Mouse (Mus musculus) limb, embryonic 15.5 days (tissue): Measurements from ENCODE around the gene Il6st. TPM values are rescaled to one million over a fixed set of nuclear protein-coding genes. Genes with fewer than 3 reads are reported as not detected.

Source experiments
- ATAC-seq: fragments of 200-750 bp; cut with Nextera tagmentation; 2 replicates; pipeline ENCODE4 v1.8.0; 2017; ENCODE audit warnings: low read depth, moderate TSS enrichment; ENCODE audit not compliant: insufficient number of reproducible peaks, low FRiP score, low TSS enrichment
- H3K27ac ChIP-seq: fragments of 300-500 bp; sonication (generic); 2 replicates; pipeline ENCODE4 v1.5.1; 2015; ENCODE audit warnings: moderate library complexity, mild to moderate bottlenecking, inconsistent platforms
- H3K27me3 ChIP-seq: fragments of 300-500 bp; sonication (generic); 2 replicates; pipeline ENCODE4 v1.6.1; 2015; ENCODE audit warnings: inconsistent platforms
- H3K36me3 ChIP-seq: fragments of 300-500 bp; sonication (generic); 2 replicates; pipeline ENCODE4 v1.6.1; 2015; ENCODE audit warnings: inconsistent platforms
- H3K4me1 ChIP-seq: fragments of 300-500 bp; sonication (generic); 2 replicates; pipeline ENCODE4 v1.6.1; 2015; ENCODE audit warnings: inconsistent platforms
- H3K4me2 ChIP-seq: fragments of 300-500 bp; sonication (generic); 2 replicates; pipeline ENCODE4 v1.6.1; 2015; ENCODE audit warnings: mild to moderate bottlenecking, inconsistent platforms
- H3K4me3 ChIP-seq: fragments of 300-500 bp; sonication (generic); 2 replicates; pipeline ENCODE4 v1.5.1; 2015; ENCODE audit warnings: mild to moderate bottlenecking, inconsistent platforms
- H3K9ac ChIP-seq: fragments of 300-500 bp; sonication (generic); 2 replicates; pipeline ENCODE4 v1.6.1; 2015; ENCODE audit warnings: inconsistent platforms
- H3K9me3 ChIP-seq: fragments of 300-500 bp; sonication (generic); 2 replicates; pipeline ENCODE4 v1.6.1; 2016; ENCODE audit warnings: inconsistent platforms
- WGBS: fragments of 180-500 bp; shearing (Covaris S2); methylation state at CpG from one replicate; pipeline ENCODE4 v1.1.7; 2015; 5-methylcytosine and 5-hydroxymethylcytosine counted together
- polyA plus RNA-seq: library from polyadenylated mRNA; unstranded; fragments of >200 nt; fragmentation: Nextera tagmentation; extraction: Ambion mirVana; gene quantifications from 2 replicates; pipeline ENCODE4 v1.2.1, GENCODE M21; 2015

The Il6st gene
- polyA plus RNA-seq, 1 experiment from 2014 or later, result 40.2 TPM

- no peaks in the 10 kb centered on the region for H3K27me3 ChIP-seq
- H3K9ac ChIP-seq, result no peak overlapping the region
- H3K36me3 ChIP-seq, result peaks cover 64% of the 10 kb centered on the region
- 63% methylated on average over 14 of the region's 14 CpGs for WGBS
- no peaks in the 10 kb centered on the region for H3K4me1 ChIP-seq
- H3K4me2 ChIP-seq, result no peak overlapping the region
- H3K4me3 ChIP-seq, result no peak overlapping the region
- no peaks in the 10 kb centered on the region for H3K9me3 ChIP-seq
- no peak overlapping the region for H3K27ac ChIP-seq
- ATAC-seq, result no peak
Measured at GRCm38 (mm10) chr13:112491636-112492284, 27.9 kb downstream of the Il6st start.

- 80% methylated on average over 1 of the region's 1 CpGs for WGBS
- no peak overlapping the region for H3K4me2 ChIP-seq
- no peaks in the 10 kb centered on the region for H3K9me3 ChIP-seq
- peaks cover 64% of the 10 kb centered on the region for H3K36me3 ChIP-seq
- H3K27ac ChIP-seq, result no peak overlapping the region
- no peaks in the 10 kb centered on the region for H3K27me3 ChIP-seq
- no peak overlapping the region for H3K4me3 ChIP-seq
- H3K4me1 ChIP-seq, result no peaks in the 10 kb centered on the region
- no peak for ATAC-seq
- no peak overlapping the region for H3K9ac ChIP-seq
Measured at GRCm38 (mm10) chr13:112492285-112492678, 28.4 kb downstream of the Il6st start.

DNA sequence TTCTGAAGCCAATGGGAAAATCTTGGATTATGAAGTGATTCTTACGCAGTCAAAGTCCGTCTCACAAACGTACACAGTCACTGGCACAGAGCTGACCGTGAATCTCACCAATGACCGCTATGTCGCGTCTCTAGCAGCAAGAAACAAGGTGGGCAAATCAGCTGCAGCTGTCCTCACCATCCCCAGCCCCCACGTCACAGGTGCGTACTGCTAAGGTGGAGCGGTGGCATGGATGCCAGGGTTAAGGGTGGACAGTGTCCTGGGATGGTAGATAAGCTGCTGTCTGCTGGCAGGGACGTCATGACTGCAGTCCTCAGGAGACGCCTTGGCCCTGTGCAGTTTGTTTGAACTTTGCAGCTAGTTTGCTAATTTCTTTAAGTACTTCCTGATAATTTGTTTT, 30.7 kb downstream of the Il6st start:
- WGBS, result 93% methylated on average over 12 of the region's 12 CpGs
- Histone ChIP-seq H3K36me3 (peaks cover 74% of the 10 kb centered on the region), H3K4me2 (no peak overlapping the region), H3K9me3 (no peaks in the 10 kb centered on the region), H3K4me1 (no peaks in the 10 kb centered on the region), H3K9ac (no peak overlapping the region), H3K27ac (no peak overlapping the region), H3K4me3 (no peak overlapping the region), H3K27me3 (no peaks in the 10 kb centered on the region)
- no peak for ATAC-seq

- Histone ChIP-seq H3K9ac (no peak overlapping the region), H3K27ac (no peak overlapping the region), H3K27me3 (no peaks in the 10 kb centered on the region), H3K36me3 (peaks cover 84% of the 10 kb centered on the region), H3K4me2 (no peak overlapping the region), H3K4me1 (no peaks in the 10 kb centered on the region), H3K9me3 (no peaks in the 10 kb centered on the region), H3K4me3 (no peak overlapping the region)
- no peak for ATAC-seq
- 96% methylated on average over 4 of the region's 4 CpGs for WGBS
Measured at GRCm38 (mm10) chr13:112500027-112500426, 36.2 kb downstream of the Il6st start.

GRCm38 (mm10) chr13:112500466-112500865, 36.6 kb downstream of the Il6st start:
- Histone ChIP-seq H3K9me3 (no peaks in the 10 kb centered on the region), H3K27ac (no peak overlapping the region), H3K4me3 (no peak overlapping the region), H3K9ac (no peak overlapping the region), H3K27me3 (no peaks in the 10 kb centered on the region), H3K4me1 (no peaks in the 10 kb centered on the region), H3K4me2 (no peak overlapping the region), H3K36me3 (peaks cover 84% of the 10 kb centered on the region)
- 90% methylated on average over 9 of the region's 9 CpGs for WGBS
- ATAC-seq, result no peak

DNA sequence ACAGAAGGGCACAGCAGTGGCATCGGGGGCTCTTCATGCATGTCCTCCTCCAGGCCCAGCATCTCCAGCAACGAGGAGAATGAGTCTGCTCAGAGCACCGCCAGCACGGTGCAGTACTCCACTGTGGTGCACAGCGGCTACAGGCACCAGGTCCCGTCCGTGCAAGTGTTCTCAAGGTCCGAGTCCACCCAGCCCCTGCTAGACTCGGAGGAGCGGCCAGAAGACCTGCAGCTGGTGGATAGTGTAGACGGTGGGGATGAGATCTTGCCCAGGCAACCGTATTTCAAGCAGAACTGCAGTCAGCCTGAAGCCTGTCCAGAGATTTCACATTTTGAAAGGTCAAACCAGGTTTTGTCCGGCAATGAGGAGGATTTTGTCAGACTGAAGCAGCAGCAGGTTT, 40.0 kb downstream of the Il6st start:
- Histone ChIP-seq H3K4me3 (no peak overlapping the region), H3K27ac (no peak overlapping the region), H3K9ac (no peak overlapping the region), H3K9me3 (no peaks in the 10 kb centered on the region), H3K36me3 (peaks cover 68% of the 10 kb centered on the region), H3K27me3 (no peaks in the 10 kb centered on the region), H3K4me1 (peaks cover 13% of the 10 kb centered on the region), H3K4me2 (no peak overlapping the region)
- WGBS, result 93% methylated on average over 13 of the region's 13 CpGs
- no peak for ATAC-seq

DNA sequence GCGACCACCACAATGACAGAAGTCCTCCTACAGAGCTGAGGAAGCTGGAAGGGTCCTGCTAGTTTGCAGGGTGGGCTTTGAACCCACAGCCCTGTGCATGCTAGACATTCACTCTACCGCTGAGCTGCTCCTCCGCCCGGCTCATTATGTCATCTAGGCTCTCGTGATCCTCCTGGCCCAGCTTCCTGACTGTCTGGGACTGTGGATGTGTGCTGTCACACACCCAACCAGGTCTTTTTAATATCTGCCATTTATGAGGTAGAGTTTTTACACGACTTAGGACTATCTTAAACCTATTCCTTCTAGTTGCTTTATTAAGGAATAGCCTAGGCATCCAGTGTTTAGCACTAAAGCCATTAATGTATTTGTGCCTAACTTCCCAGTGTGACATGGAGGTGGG, 41.6 kb downstream of the Il6st start:
- Histone ChIP-seq H3K36me3 (peaks cover 55% of the 10 kb centered on the region), H3K9me3 (no peaks in the 10 kb centered on the region), H3K27me3 (no peaks in the 10 kb centered on the region), H3K27ac (no peak overlapping the region), H3K4me1 (peaks cover 13% of the 10 kb centered on the region), H3K4me2 (no peak overlapping the region), H3K9ac (no peak overlapping the region), H3K4me3 (no peak overlapping the region)
- no peak for ATAC-seq
- WGBS, result 82% methylated on average over 6 of the region's 6 CpGs

DNA sequence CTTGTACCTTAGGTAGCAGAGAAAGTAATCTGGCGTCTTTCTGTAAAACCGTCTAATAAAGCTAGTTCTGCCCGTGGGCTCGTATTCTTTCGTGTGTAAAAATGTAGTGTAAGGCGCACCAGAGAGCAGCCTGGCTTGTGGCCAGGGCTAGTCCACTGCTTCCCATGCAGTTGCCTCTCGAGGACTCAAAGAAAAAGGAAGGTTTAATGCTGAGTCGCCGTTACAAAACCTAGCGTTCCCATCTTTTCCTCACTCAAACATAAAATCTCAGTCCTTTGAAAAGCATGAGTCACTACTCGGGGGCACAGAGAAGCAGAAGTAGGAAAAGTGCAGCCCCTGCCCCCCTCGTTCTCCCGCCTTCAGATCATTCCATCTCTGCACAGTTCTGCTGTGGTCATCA, 42.9 kb downstream of the Il6st start:
- peaks cover 13% of the 10 kb centered on the region for H3K4me1 ChIP-seq
- H3K27ac ChIP-seq, result no peak overlapping the region
- H3K27me3 ChIP-seq, result no peaks in the 10 kb centered on the region
- H3K9me3 ChIP-seq, result no peaks in the 10 kb centered on the region
- no peak overlapping the region for H3K4me3 ChIP-seq
- H3K36me3 ChIP-seq, result peaks cover 43% of the 10 kb centered on the region
- no peak overlapping the region for H3K9ac ChIP-seq
- WGBS, result 44% methylated on average over 13 of the region's 13 CpGs
- no peak for ATAC-seq
- H3K4me2 ChIP-seq, result no peak overlapping the region

DNA sequence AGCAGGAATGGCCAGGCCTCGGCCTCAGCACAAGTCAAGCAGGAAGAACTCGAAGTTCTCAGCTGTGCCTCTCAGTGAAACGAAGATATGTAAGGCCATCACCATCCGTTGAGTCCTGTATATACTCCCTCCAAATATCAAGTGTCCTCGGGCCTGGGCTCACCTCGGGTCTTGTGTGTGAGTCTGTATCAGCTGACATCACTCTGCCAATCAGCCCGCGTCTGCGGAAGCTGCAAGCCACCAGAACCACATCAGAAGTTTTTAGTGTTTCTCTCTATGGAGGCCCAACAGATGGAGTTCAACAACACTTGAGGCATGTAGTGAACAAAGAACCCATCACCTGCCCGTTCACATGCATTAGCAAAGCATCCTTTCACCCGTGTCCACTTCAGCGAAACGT, 43.8 kb downstream of the Il6st start:
- no peaks in the 10 kb centered on the region for H3K9me3 ChIP-seq
- H3K27ac ChIP-seq, result no peak overlapping the region
- 0 out of 2 replicates have a peak, but pooled peaks have one; percentile 43 for ATAC-seq
- H3K36me3 ChIP-seq, result peaks cover 39% of the 10 kb centered on the region
- H3K4me3 ChIP-seq, result no peak overlapping the region
- no peak overlapping the region for H3K9ac ChIP-seq
- no peaks in the 10 kb centered on the region for H3K27me3 ChIP-seq
- WGBS, result 76% methylated on average over 13 of the region's 13 CpGs
- H3K4me1 ChIP-seq, result peaks cover 13% of the 10 kb centered on the region
- no peak overlapping the region for H3K4me2 ChIP-seq

DNA sequence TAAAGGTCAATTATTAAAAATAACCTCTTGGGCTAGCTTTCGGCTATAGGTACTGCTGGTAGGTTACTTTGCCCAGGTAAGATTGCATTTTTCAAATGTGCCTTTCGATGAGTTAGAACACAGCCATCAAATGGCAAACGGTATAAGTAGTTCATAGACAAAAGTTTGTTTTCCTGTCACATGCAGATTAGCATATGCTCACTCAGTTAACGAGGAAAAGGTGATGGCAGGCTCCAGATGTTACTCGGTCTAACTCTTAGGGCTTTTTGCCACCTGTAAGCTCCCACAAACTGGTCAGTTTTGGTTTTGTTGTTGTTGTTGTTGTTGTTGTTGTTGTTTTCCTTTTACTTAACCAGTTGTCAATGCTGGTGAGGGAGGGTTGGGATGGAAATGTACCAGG, 44.6 kb downstream of the Il6st start:
- H3K27me3 ChIP-seq, result no peaks in the 10 kb centered on the region
- H3K27ac ChIP-seq, result no peak overlapping the region
- no peak overlapping the region for H3K4me2 ChIP-seq
- no peaks in the 10 kb centered on the region for H3K9me3 ChIP-seq
- peaks cover 13% of the 10 kb centered on the region for H3K4me1 ChIP-seq
- WGBS, result 66% methylated on average over 5 of the region's 5 CpGs
- H3K4me3 ChIP-seq, result no peak overlapping the region
- H3K9ac ChIP-seq, result no peak overlapping the region
- no peak for ATAC-seq
- H3K36me3 ChIP-seq, result peaks cover 32% of the 10 kb centered on the region

DNA sequence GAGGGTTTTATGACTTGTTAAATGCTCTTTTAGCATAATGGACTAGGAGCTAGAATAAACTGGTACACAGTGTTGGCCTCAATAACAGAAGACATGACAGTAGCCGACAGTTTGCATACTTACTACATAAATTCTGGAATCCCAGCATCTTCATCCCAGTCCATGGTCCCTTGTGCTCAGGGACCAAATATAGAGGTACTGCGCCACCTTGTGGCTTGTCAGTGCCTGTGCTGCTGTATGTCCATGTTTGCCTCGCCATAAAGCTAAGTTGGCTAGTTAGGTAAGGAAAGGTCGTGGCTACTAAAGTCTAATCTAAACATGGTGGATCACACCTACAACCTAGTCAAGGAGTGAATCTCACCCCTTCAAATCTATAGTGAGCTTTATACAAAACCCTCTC, 45.6 kb downstream of the Il6st start:
- ATAC-seq, result no peak
- peaks cover 13% of the 10 kb centered on the region for H3K4me1 ChIP-seq
- WGBS, result 25% methylated on average over 4 of the region's 4 CpGs

DNA sequence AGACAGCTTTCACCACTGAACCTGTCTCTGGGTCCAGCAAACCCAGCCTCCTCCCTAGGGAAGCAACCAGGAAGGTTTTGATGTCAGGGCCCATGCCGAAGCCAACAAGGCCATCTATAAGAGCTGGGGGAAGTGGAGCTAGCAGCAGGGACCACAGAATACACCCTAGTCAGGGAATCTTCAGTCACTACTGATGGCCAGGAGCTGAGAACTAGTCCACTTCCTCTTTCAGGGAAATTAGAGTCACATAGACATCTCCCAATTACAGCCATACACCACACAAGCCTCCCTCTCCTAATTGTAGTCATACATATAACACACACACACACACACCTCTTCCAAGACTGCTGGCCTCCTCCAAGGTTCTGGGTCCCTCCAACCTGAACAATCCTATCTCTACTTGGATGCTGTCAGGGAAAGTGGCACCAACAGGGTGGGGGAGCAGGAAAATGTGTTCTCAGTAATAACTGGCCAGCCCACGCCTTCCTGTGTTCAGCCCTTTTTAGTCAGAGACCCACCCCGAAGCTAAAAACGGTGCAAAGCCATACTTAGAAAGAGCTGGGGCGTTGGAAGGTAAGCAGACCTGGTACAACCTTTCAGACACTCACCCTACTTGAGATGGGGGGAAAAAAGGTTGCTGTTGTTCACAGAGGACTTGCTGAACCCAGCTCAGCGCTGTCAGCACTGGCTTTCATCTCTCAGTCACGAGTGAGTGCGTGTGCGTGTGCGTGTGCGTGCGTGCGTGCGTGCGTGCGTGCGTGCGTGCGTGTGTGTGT, 46.8 kb downstream of the Il6st start:
- no peak overlapping the region for H3K4me3 ChIP-seq
- no peaks in the 10 kb centered on the region for H3K27me3 ChIP-seq
- H3K4me1 ChIP-seq, result peaks cover 13% of the 10 kb centered on the region
- 86% methylated on average over 19 of the region's 19 CpGs for WGBS
- no peak overlapping the region for H3K4me2 ChIP-seq
- H3K27ac ChIP-seq, result no peak overlapping the region
- no peak overlapping the region for H3K9ac ChIP-seq
- no peak for ATAC-seq
- peaks cover 11% of the 10 kb centered on the region; the same call in 1 of the 2 replicates for H3K36me3 ChIP-seq
- H3K9me3 ChIP-seq, result no peaks in the 10 kb centered on the region

More for the DNA sequence above, 45.6 kb downstream of the Il6st start:
- H3K4me3 ChIP-seq, result no peak overlapping the region
- peaks cover 22% of the 10 kb centered on the region for H3K36me3 ChIP-seq
- H3K9me3 ChIP-seq, result no peaks in the 10 kb centered on the region
- H3K27me3 ChIP-seq, result no peaks in the 10 kb centered on the region
- H3K27ac ChIP-seq, result no peak overlapping the region
- H3K4me2 ChIP-seq, result no peak overlapping the region
- no peak overlapping the region for H3K9ac ChIP-seq
